Mouse (Mus musculus) myocyte (in vitro differentiated cells): Measurements from ENCODE around the gene Cox10. TPM values are rescaled to one million over a fixed set of nuclear protein-coding genes. Genes with fewer than 3 reads are reported as not detected.

Experiments
- H3K27me3 ChIP-seq: one replicate; pipeline ENCODE4 v1.6.1; 2011; ENCODE audit not compliant: control insufficient read depth, insufficient read depth, insufficient read length
- H3K36me3 ChIP-seq: one replicate; pipeline ENCODE4 v1.6.1; 2011; ENCODE audit not compliant: control insufficient read depth, insufficient read depth
- H3K4me2 ChIP-seq: one replicate; pipeline ENCODE4 v1.6.1; 2011; ENCODE audit warnings: low read depth, control low read depth
- H3K4me3 ChIP-seq: one replicate; pipeline ENCODE4 v1.5.1; 2011; ENCODE audit warnings: mild to moderate bottlenecking, control low read depth, moderate library complexity
- H3K79me2 ChIP-seq: one replicate; pipeline ENCODE4 v1.6.1; 2011; ENCODE audit not compliant: control insufficient read depth, insufficient read depth
- H3ac ChIP-seq: one replicate; pipeline ENCODE4 v1.6.1; 2011; ENCODE audit not compliant: control insufficient read depth, insufficient read length
- CEBPB ChIP-seq: IDR thresholded peaks from 2 replicates; pipeline ENCODE4 v1.6.1; 2011; ENCODE audit warnings: mild to moderate bottlenecking, moderate library complexity; ENCODE audit not compliant: poor library complexity, insufficient read depth, severe bottlenecking
- E2F4 ChIP-seq: IDR thresholded peaks from one replicate; pipeline ENCODE4 v1.6.1; 2011; ENCODE audit warnings: mild to moderate bottlenecking, control low read depth, moderate library complexity; ENCODE audit not compliant: insufficient read depth
- MAX ChIP-seq: IDR thresholded peaks from one replicate; pipeline ENCODE4 v1.6.1; 2011; ENCODE audit warnings: low read depth, mild to moderate bottlenecking, control low read depth
- MYOD1 ChIP-seq, 3 experiments: IDR thresholded peaks; one replicate each; pipeline ENCODE4 v1.6.1; 2011; ENCODE audit warnings: control low read depth in 2 of 3, low read depth in 2 of 3, mild to moderate bottlenecking in 2 of 3, moderate library complexity in 1 of 3; ENCODE audit not compliant: insufficient read length in 2 of 3, control insufficient read depth in 1 of 3
- MYOG ChIP-seq, 3 experiments: IDR thresholded peaks; one replicate each; pipeline ENCODE4 v1.6.1; 2011; ENCODE audit warnings: control low read depth in 2 of 3, low read depth in 2 of 3, mild to moderate bottlenecking in 2 of 3; ENCODE audit not compliant: insufficient read length in 2 of 3, control insufficient read depth in 1 of 3, insufficient read depth in 1 of 3
- POLR2A ChIP-seq: IDR thresholded peaks from one replicate; pipeline ENCODE4 v1.6.1; 2011; ENCODE audit warnings: low read depth, mild to moderate bottlenecking, control low read depth, moderate library complexity; ENCODE audit not compliant: insufficient read length
- POLR2AphosphoS2 ChIP-seq: IDR thresholded peaks from one replicate; pipeline ENCODE4 v1.6.1; 2011; ENCODE audit warnings: low read depth, control low read depth; ENCODE audit not compliant: insufficient read length
- REST ChIP-seq: IDR thresholded peaks from one replicate; pipeline ENCODE4 v1.6.1; 2011; ENCODE audit warnings: mild to moderate bottlenecking, control low read depth, moderate library complexity; ENCODE audit not compliant: insufficient read depth, insufficient read length
- SRF ChIP-seq: IDR thresholded peaks from one replicate; pipeline ENCODE4 v1.6.1; 2011; ENCODE audit warnings: low read depth; ENCODE audit not compliant: control insufficient read depth, insufficient read length
- TCF12 ChIP-seq: IDR thresholded peaks from one replicate; pipeline ENCODE4 v1.6.1; 2011; ENCODE audit warnings: mild to moderate bottlenecking, control low read depth; ENCODE audit not compliant: poor library complexity, insufficient read depth, severe bottlenecking
- TCF3 ChIP-seq: IDR thresholded peaks from one replicate; pipeline ENCODE4 v1.6.1; 2011; ENCODE audit warnings: low read depth, control low read depth; ENCODE audit not compliant: insufficient read length
- USF1 ChIP-seq: IDR thresholded peaks from one replicate; pipeline ENCODE4 v1.6.1; 2011; ENCODE audit warnings: low read depth, mild to moderate bottlenecking, control low read depth, moderate library complexity
- polyA plus RNA-seq: library from polyadenylated mRNA; unstranded; fragments of >200 nt; fragmentation: generic; extraction: Trizol; gene quantifications from one replicate; pipeline ENCODE4 v1.2.1, GENCODE M21; 2012; ENCODE audit warnings: missing spikeins

The Cox10 gene
- polyA plus RNA-seq, 1 experiment: 17.3 TPM

DNA sequence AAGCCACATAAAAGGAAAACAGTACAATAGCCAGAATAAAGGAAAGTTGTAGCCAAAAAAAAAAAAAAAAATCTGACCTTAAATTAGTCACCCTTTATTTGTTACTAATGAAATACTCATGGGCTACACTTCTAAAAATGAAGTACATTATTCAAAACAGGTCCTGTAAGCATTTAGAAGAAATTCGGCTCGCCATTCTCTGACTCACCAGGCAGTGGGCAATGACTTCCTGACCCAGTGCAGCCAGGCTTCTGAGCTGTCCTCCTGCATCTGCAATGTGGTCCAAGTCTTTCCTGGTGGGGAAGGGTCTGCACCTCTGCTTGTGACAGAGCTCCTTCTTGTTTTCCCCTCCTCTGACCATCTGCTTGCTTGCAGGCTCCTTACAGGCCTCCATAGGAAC, 13.3 kb downstream of the Cox10 start:
- no peaks in the 10 kb centered on the region for H3K27me3 ChIP-seq
- H3ac ChIP-seq: no peak overlapping the region
- TF ChIP-seq SRF: no peak
- no peak for TF ChIP-seq USF1
- no peak overlapping the region for H3K4me2 ChIP-seq
- H3K36me3 ChIP-seq: peaks cover 15% of the 10 kb centered on the region
- no peaks in the 10 kb centered on the region for H3K79me2 ChIP-seq
- no peak overlapping the region for H3K4me3 ChIP-seq

DNA sequence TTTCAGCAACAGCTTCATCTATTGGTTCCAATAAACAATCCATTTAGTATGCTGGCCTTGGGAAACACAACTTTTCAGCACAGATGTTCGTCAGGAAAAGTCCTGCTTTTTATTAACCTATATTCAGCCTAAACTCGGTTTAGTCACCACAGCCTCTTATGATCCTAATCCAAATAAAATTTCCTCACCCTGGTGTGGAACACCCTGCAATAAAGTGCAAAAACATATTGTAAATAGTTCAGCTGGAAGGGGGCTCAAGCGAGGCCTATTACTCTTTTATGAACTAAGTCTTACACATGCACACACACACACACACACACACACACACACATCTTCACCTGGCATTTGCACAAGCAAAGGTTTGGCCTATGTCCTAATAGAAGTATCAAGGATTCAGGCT, 16.1 kb downstream of the Cox10 start:
- Histone ChIP-seq H3ac (no peak overlapping the region), H3K79me2 (no peaks in the 10 kb centered on the region), H3K36me3 (peaks cover 1% of the 10 kb centered on the region), H3K4me3 (no peak overlapping the region), H3K4me2 (no peak overlapping the region), H3K27me3 (no peaks in the 10 kb centered on the region)
- TF ChIP-seq USF1: no peak
- TF ChIP-seq CEBPB: no peak
- TF ChIP-seq TCF3: no peak
- no peak for TF ChIP-seq E2F4

DNA sequence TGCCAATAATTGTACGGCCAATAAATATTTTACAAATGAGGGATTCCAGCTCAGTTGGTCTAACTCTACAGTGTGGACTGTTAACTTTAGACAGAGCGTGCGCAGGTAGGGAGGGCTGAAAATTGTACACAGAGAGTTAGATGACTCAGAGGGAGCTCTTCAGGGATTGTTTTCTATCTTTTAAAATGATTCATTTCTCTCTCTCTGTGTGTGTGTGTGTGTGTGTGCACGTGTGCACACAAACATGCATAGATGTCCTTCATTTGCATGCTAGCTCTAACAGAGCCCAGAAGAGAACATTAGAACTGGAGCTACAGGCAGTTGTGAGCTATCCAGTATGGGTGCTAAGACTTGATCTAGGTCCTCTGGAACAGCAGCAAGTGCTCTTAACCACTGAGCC, 17.0 kb downstream of the Cox10 start:
- Histone ChIP-seq H3ac (no peak overlapping the region), H3K79me2 (no peaks in the 10 kb centered on the region), H3K4me3 (no peak overlapping the region), H3K4me2 (no peak overlapping the region), H3K36me3 (no peaks in the 10 kb centered on the region), H3K27me3 (no peaks in the 10 kb centered on the region)
- TF ChIP-seq MYOD1 (IDR thresholded peaks at IDR 0.05; ENCODE audit: control insufficient read depth in 1 of 3, insufficient read length in 2 of 3, low read depth in 2 of 3) (no peak), POLR2A (no peak), E2F4 (no peak), SRF (no peak), CEBPB (no peak), POLR2AphosphoS2 (no peak), REST (no peak), TCF3 (no peak), MYOG (IDR thresholded peaks at IDR 0.05; ENCODE audit: control insufficient read depth in 1 of 3, insufficient read depth in 1 of 3, insufficient read length in 2 of 3, low read depth in 2 of 3) (no peak), TCF12 (no peak), USF1 (no peak), MAX (no peak)

DNA sequence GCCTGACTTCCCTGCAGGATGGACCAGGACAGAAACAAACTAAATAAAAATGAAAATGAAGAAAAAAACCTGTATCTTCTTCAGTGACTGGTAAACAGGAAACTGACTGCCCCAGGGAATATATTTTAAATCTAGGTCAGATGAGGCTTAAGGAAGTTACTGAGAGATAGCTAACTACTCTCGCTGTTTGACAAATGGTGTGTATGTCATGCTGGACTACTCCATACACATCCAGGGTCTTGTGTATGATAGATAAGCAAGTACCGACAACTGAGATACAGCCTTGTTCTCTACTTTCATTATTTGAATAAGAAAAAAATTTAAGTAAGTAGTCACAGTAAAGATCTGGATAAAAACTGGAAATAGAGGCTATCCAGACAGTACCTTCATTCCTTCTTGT, 20.0 kb downstream of the Cox10 start:
- Histone ChIP-seq H3K27me3 (no peaks in the 10 kb centered on the region), H3K4me2 (no peak overlapping the region), H3K36me3 (peaks cover 6% of the 10 kb centered on the region), H3ac (no peak overlapping the region), H3K4me3 (no peak overlapping the region), H3K79me2 (no peaks in the 10 kb centered on the region)
- TF ChIP-seq E2F4: no peak
- TF ChIP-seq POLR2AphosphoS2: no peak
- no peak for TF ChIP-seq MYOG (IDR thresholded peaks at IDR 0.05; ENCODE audit: control insufficient read depth in 1 of 3, insufficient read depth in 1 of 3, insufficient read length in 2 of 3, low read depth in 2 of 3)
- no peak for TF ChIP-seq POLR2A
- TF ChIP-seq MAX: no peak
- no peak for TF ChIP-seq SRF
- no peak for TF ChIP-seq CEBPB
- no peak for TF ChIP-seq USF1
- TF ChIP-seq TCF12: no peak
- TF ChIP-seq MYOD1 (IDR thresholded peaks at IDR 0.05; ENCODE audit: control insufficient read depth in 1 of 3, insufficient read length in 2 of 3, low read depth in 2 of 3): no peak
- TF ChIP-seq TCF3: no peak
- TF ChIP-seq REST: no peak

DNA sequence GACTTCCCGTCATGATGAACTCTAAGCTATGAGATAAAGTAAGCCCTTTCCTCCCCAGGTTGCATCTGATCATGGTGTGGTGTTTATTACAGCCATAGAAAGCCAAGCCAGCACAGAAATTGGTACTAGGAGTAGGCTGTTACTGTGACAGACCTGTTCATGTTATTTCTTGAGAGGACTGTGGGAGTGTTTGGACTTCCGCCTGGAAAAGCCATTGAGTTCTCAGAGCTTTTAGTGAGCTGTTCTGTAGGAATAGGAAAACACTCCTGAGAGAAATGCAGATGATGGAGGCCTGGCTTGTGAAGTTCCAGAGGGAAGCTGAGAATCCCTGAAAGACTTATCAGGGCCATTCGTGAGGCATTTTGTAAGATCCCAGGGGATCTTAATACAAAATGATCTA, 20.8 kb downstream of the Cox10 start:
- H3K27me3 ChIP-seq: no peaks in the 10 kb centered on the region
- H3K4me3 ChIP-seq: no peak overlapping the region
- no peaks in the 10 kb centered on the region for H3K79me2 ChIP-seq
- H3K4me2 ChIP-seq: no peak overlapping the region
- no peak overlapping the region for H3ac ChIP-seq
- TF ChIP-seq CEBPB: no peak
- no peak for TF ChIP-seq POLR2AphosphoS2
- TF ChIP-seq MYOD1 (IDR thresholded peaks at IDR 0.05; ENCODE audit: control insufficient read depth in 1 of 3, insufficient read length in 2 of 3, low read depth in 2 of 3): no peak
- TF ChIP-seq TCF12: no peak
- no peak for TF ChIP-seq E2F4
- TF ChIP-seq POLR2A: no peak
- TF ChIP-seq MAX: no peak
- no peak for TF ChIP-seq REST
- no peak for TF ChIP-seq TCF3
- TF ChIP-seq SRF: no peak
- no peak for TF ChIP-seq MYOG (IDR thresholded peaks at IDR 0.05; ENCODE audit: control insufficient read depth in 1 of 3, insufficient read depth in 1 of 3, insufficient read length in 2 of 3, low read depth in 2 of 3)
- TF ChIP-seq USF1: no peak
- H3K36me3 ChIP-seq: peaks cover 6% of the 10 kb centered on the region
